Mouse (Mus musculus): ENCODE measurements at regions not wholly inside any gene's neighbourhood (a gene's known extent, or its start where the extent isn't known, plus 50 kb on each side); places are given as distances from the start of the nearest gene placed in this dataset.

- H3K9me3 ChIP-seq (replicated peaks; ENCODE audit: control insufficient read depth, low read length) = no peaks in the 10 kb centered on the region
- H3K27me3 ChIP-seq (ENCODE audit: control insufficient read depth, insufficient read depth, low read depth, low read length) = no peaks in the 10 kb centered on the region
- no peak overlapping the region for H3K9ac ChIP-seq (ENCODE audit: low read depth, low read length)
- no peaks in the 10 kb centered on the region for H3K4me1 ChIP-seq (ENCODE audit: control insufficient read depth, low read depth, low read length)
- no peaks in the 10 kb centered on the region for H3K36me3 ChIP-seq (ENCODE audit: control insufficient read depth, insufficient read depth)
- H3K27ac ChIP-seq (ENCODE audit: low read length) = no peak overlapping the region
- WGBS (ENCODE audit: insufficient replicate concordance) = 32% methylated on average over 2 of the region's 2 CpGs
- ATAC-seq (ENCODE audit: low read depth) = no peak
- no peak overlapping the region for H3K4me2 ChIP-seq (ENCODE audit: low read depth, low read length)
- H3K4me3 ChIP-seq (ENCODE audit: low read depth, low read length) = no peak overlapping the region
Measured at GRCm38 (mm10) chr2:117652647-117653046, 309.8 kb upstream of the Rasgrp1 start.

- WGBS (ENCODE audit: insufficient replicate concordance) = 58% methylated on average over 2 of the region's 2 CpGs
- no peak overlapping the region for H3K4me2 ChIP-seq (ENCODE audit: low read depth, low read length)
- H3K9me3 ChIP-seq (replicated peaks; ENCODE audit: control insufficient read depth, low read length) = no peaks in the 10 kb centered on the region
- no peak overlapping the region for H3K27ac ChIP-seq (ENCODE audit: low read length)
- H3K9ac ChIP-seq (ENCODE audit: low read depth, low read length) = no peak overlapping the region
- no peaks in the 10 kb centered on the region for H3K36me3 ChIP-seq (ENCODE audit: control insufficient read depth, insufficient read depth)
- no peaks in the 10 kb centered on the region for H3K27me3 ChIP-seq (ENCODE audit: control insufficient read depth, insufficient read depth, low read depth, low read length)
- no peaks in the 10 kb centered on the region for H3K4me1 ChIP-seq (ENCODE audit: control insufficient read depth, low read depth, low read length)
- no peak overlapping the region for H3K4me3 ChIP-seq (ENCODE audit: low read depth, low read length)
- ATAC-seq (ENCODE audit: low read depth) = no peak
Measured at GRCm38 (mm10) chr2:117656546-117657175, 313.9 kb upstream of the Rasgrp1 start.

GRCm38 (mm10) chr2:117660217-117660924 is 317.6 kb upstream of the Rasgrp1 start:
- 58% methylated on average over 3 of the region's 3 CpGs for WGBS (ENCODE audit: insufficient replicate concordance)
- Histone ChIP-seq H3K9me3 (replicated peaks; ENCODE audit: control insufficient read depth, low read length) (no peaks in the 10 kb centered on the region), H3K4me1 (ENCODE audit: control insufficient read depth, low read depth, low read length) (no peaks in the 10 kb centered on the region), H3K27me3 (ENCODE audit: control insufficient read depth, insufficient read depth, low read depth, low read length) (no peaks in the 10 kb centered on the region), H3K4me3 (ENCODE audit: low read depth, low read length) (no peak overlapping the region), H3K36me3 (ENCODE audit: control insufficient read depth, insufficient read depth) (no peaks in the 10 kb centered on the region), H3K9ac (ENCODE audit: low read depth, low read length) (no peak overlapping the region), H3K27ac (ENCODE audit: low read length) (no peak overlapping the region), H3K4me2 (ENCODE audit: low read depth, low read length) (no peak overlapping the region)
- ATAC-seq (ENCODE audit: low read depth) = no peak

- Histone ChIP-seq H3K27me3 (ENCODE audit: control insufficient read depth, insufficient read depth, low read depth, low read length) (no peaks in the 10 kb centered on the region), H3K9me3 (replicated peaks; ENCODE audit: control insufficient read depth, low read length) (no peaks in the 10 kb centered on the region)
- no peak for ATAC-seq (ENCODE audit: low read depth)
Measured at GRCm38 (mm10) chr2:117662653-117663052, 319.9 kb upstream of the Rasgrp1 start.

GRCm38 (mm10) chr2:117666528-117666927 is 323.7 kb upstream of the Rasgrp1 start:
- H3K4me3 ChIP-seq (ENCODE audit: low read depth, low read length) = no peak overlapping the region
- no peak for ATAC-seq (ENCODE audit: low read depth)
- H3K4me2 ChIP-seq (ENCODE audit: low read depth, low read length) = no peak overlapping the region
- no peaks in the 10 kb centered on the region for H3K27me3 ChIP-seq (ENCODE audit: control insufficient read depth, insufficient read depth, low read depth, low read length)
- WGBS (ENCODE audit: insufficient replicate concordance) = 29% methylated on average over 3 of the region's 3 CpGs
- H3K9ac ChIP-seq (ENCODE audit: low read depth, low read length) = no peak overlapping the region
- no peaks in the 10 kb centered on the region for H3K36me3 ChIP-seq (ENCODE audit: control insufficient read depth, insufficient read depth)
- H3K27ac ChIP-seq (ENCODE audit: low read length) = no peak overlapping the region
- no peaks in the 10 kb centered on the region for H3K4me1 ChIP-seq (ENCODE audit: control insufficient read depth, low read depth, low read length)
- no peaks in the 10 kb centered on the region for H3K9me3 ChIP-seq (replicated peaks; ENCODE audit: control insufficient read depth, low read length)

More at GRCm38 (mm10) chr2:117662653-117663052, 319.9 kb upstream of the Rasgrp1 start:
- Histone ChIP-seq H3K4me3 (ENCODE audit: low read depth, low read length) (no peak overlapping the region), H3K27ac (ENCODE audit: low read length) (no peak overlapping the region), H3K4me2 (ENCODE audit: low read depth, low read length) (no peak overlapping the region), H3K36me3 (ENCODE audit: control insufficient read depth, insufficient read depth) (no peaks in the 10 kb centered on the region), H3K9ac (ENCODE audit: low read depth, low read length) (no peak overlapping the region), H3K4me1 (ENCODE audit: control insufficient read depth, low read depth, low read length) (no peaks in the 10 kb centered on the region)

- Histone ChIP-seq H3K4me3 (ENCODE audit: low read depth, low read length) (no peak overlapping the region), H3K4me2 (ENCODE audit: low read depth, low read length) (no peak overlapping the region), H3K27ac (ENCODE audit: low read length) (no peak overlapping the region), H3K27me3 (ENCODE audit: control insufficient read depth, insufficient read depth, low read depth, low read length) (no peaks in the 10 kb centered on the region), H3K9ac (ENCODE audit: low read depth, low read length) (no peak overlapping the region), H3K36me3 (ENCODE audit: control insufficient read depth, insufficient read depth) (no peaks in the 10 kb centered on the region), H3K4me1 (ENCODE audit: control insufficient read depth, low read depth, low read length) (no peaks in the 10 kb centered on the region), H3K9me3 (replicated peaks; ENCODE audit: control insufficient read depth, low read length) (no peaks in the 10 kb centered on the region)
- ATAC-seq (ENCODE audit: low read depth) = no peak
Measured at GRCm38 (mm10) chr2:117668137-117668536, 325.3 kb upstream of the Rasgrp1 start.

- no peak overlapping the region for H3K9ac ChIP-seq (ENCODE audit: low read depth, low read length)
- no peaks in the 10 kb centered on the region for H3K4me1 ChIP-seq (ENCODE audit: control insufficient read depth, low read depth, low read length)
- 33% methylated on average over 1 of the region's 1 CpGs for WGBS (ENCODE audit: insufficient replicate concordance)
- no peaks in the 10 kb centered on the region for H3K27me3 ChIP-seq (ENCODE audit: control insufficient read depth, insufficient read depth, low read depth, low read length)
- no peak overlapping the region for H3K4me3 ChIP-seq (ENCODE audit: low read depth, low read length)
- H3K36me3 ChIP-seq (ENCODE audit: control insufficient read depth, insufficient read depth) = no peaks in the 10 kb centered on the region
- no peak for ATAC-seq (ENCODE audit: low read depth)
- H3K9me3 ChIP-seq (replicated peaks; ENCODE audit: control insufficient read depth, low read length) = no peaks in the 10 kb centered on the region
- no peak overlapping the region for H3K4me2 ChIP-seq (ENCODE audit: low read depth, low read length)
- no peak overlapping the region for H3K27ac ChIP-seq (ENCODE audit: low read length)
Measured at GRCm38 (mm10) chr2:117674877-117675276, 332.1 kb upstream of the Rasgrp1 start.

GRCm38 (mm10) chr2:117678650-117679049 is 335.8 kb upstream of the Rasgrp1 start:
- H3K27me3 ChIP-seq (ENCODE audit: control insufficient read depth, insufficient read depth, low read depth, low read length) = no peaks in the 10 kb centered on the region
- H3K4me2 ChIP-seq (ENCODE audit: low read depth, low read length) = no peak overlapping the region
- 50% methylated on average over 4 of the region's 4 CpGs for WGBS (ENCODE audit: insufficient replicate concordance)
- H3K36me3 ChIP-seq (ENCODE audit: control insufficient read depth, insufficient read depth) = no peaks in the 10 kb centered on the region
- H3K27ac ChIP-seq (ENCODE audit: low read length) = no peak overlapping the region
- H3K4me1 ChIP-seq (ENCODE audit: control insufficient read depth, low read depth, low read length) = no peaks in the 10 kb centered on the region
- H3K4me3 ChIP-seq (ENCODE audit: low read depth, low read length) = no peak overlapping the region
- H3K9ac ChIP-seq (ENCODE audit: low read depth, low read length) = no peak overlapping the region
- no peaks in the 10 kb centered on the region for H3K9me3 ChIP-seq (replicated peaks; ENCODE audit: control insufficient read depth, low read length)
- ATAC-seq (ENCODE audit: low read depth) = no peak

- Histone ChIP-seq H3K27ac (ENCODE audit: low read length) (no peak overlapping the region), H3K9me3 (replicated peaks; ENCODE audit: control insufficient read depth, low read length) (no peaks in the 10 kb centered on the region), H3K36me3 (ENCODE audit: control insufficient read depth, insufficient read depth) (no peaks in the 10 kb centered on the region), H3K4me2 (ENCODE audit: low read depth, low read length) (no peak overlapping the region), H3K9ac (ENCODE audit: low read depth, low read length) (no peak overlapping the region), H3K4me3 (ENCODE audit: low read depth, low read length) (no peak overlapping the region), H3K27me3 (ENCODE audit: control insufficient read depth, insufficient read depth, low read depth, low read length) (no peaks in the 10 kb centered on the region), H3K4me1 (ENCODE audit: control insufficient read depth, low read depth, low read length) (no peaks in the 10 kb centered on the region)
- no peak for ATAC-seq (ENCODE audit: low read depth)
- 58% methylated on average over 4 of the region's 4 CpGs for WGBS (ENCODE audit: insufficient replicate concordance)
Measured at GRCm38 (mm10) chr2:117685836-117686453, 343.1 kb upstream of the Rasgrp1 start.

Data from liver, embryonic 16.5 days (tissue).